Mouse (Mus musculus) hematopoietic stem cell, adult 5-6 weeks (primary cell): Measurements from ENCODE around the gene Creld1. TPM values are rescaled to one million over a fixed set of nuclear protein-coding genes. Genes with fewer than 3 reads are reported as not detected.

Experiments used
- ATAC-seq, 2 experiments: fragments of 125-278 bp in 1 of 2; replicated peaks in 1 of 2; 2 replicates each; pipeline ENCODE4 v1.8.0; 2016 to 2017; ENCODE audit warnings: inconsistent platforms in 2 of 2, mild to moderate bottlenecking in 2 of 2, moderate number of reproducible peaks in 2 of 2, low read depth in 1 of 2, moderate TSS enrichment in 1 of 2; ENCODE audit not compliant: low FRiP score in 2 of 2, poor library complexity in 2 of 2, severe bottlenecking in 2 of 2, insufficient read depth in 1 of 2, low TSS enrichment in 1 of 2
- total RNA-seq: library from RNA; stranded (forward); fragments of 172-1452, 232-1000 nt; gene quantifications from 2 replicates; pipeline ENCODE4 v1.2.3, GENCODE M21; 2017

Creld1 gene
- 7.4 and 8.3 TPM in 2 replicates for total RNA-seq

DNA sequence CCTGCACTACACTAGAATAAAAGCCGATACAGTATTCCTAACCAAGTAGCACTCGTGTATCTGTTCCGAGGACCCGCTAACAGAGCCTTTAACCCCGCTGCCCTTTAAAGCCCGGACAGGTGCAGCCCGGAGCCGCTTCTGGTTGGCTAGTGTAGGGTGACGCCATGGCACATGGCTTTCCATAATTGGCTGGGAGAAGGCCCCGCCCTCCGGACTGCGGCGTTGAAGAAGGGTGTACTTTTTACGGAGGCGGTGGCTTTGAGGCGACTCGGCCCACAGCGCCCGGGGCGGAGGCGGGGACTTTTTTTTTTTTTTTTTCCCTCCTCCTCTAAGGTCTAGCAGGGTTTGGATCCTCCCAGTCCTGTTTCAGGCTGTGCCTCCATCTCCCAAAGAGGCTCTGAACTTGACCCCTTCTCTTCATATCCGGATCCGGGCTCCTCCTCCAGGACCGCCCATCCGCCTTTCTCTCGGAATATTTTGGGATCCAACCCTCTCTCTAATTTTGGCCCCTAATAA, at the start of gene Creld1:
Gene Creld1 (plus strand): TSS at position 198 of the 516 bp plus-strand sequence.
- peak; percentile 95 to 99 for ATAC-seq

DNA sequence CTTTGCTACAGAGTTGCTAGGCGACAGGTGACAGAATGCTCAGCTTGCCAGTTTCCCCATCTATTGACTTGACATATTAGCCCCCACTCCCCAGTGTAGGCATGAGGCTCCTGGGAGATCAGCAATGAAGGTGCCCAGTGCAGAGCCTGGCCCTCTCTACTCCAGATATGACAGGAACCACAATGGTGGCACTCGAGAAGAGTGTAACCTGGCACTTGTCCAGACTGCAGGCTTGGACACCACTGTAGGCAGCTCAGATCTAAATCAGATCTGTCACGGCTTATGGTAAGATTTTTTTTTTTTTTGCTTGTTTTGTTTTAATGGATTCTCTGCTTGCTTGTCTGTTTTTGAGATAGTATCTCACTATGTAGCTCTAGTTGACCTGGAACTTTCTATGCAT, 49.4 kb upstream of the Creld1 start:
- no peak for ATAC-seq

DNA sequence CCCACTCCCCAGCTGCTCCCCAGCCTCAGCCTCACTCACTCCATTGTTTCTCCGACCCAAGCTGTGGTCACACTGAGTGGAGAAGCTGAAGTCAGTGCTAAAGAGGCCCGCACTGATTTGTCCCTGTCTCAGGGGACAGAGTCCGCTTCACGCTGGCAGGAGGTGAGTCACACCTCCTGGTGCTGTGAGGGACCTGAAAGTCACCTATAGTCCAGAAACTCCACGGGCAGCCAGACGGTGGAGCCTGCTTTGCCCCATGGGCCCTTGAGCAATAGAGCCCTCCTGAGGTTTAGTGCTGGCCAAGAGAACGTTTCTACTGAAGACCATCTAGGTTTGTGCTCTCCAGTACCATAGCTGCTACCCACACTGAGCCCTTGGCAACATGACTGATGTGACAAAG, 48.4 kb upstream of the Creld1 start:
- no peak for ATAC-seq

DNA sequence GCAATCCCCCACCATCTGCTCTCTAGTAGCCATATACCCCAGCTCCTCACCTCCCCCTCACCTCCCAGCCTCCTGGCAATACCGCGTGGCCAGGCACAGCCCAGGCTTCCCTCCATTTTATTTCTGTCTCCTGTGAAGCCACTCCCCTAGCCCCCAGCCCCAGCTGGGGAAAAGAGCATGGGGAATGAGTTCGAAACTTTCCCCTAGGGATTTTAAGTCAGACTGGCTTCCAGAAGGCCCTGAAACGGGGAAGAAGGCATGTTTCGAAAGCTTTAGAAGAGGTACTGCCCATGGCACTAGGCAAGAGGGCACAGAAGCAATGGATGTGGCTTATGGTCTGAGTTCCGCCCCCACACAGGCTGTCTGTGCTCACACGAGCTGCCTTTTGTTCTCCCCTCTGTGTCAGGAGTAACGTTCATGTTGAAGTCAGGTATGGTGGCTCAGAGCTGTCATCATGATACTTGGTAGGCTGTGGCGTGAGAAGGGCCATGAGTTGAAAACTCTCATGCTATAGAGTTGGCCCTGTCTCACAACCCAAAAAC, 47.4 kb upstream of the Creld1 start, which contains the start of gene Cidec:
Gene Cidec (minus strand): TSS at position 97 of the 542 bp plus-strand sequence.
- ATAC-seq: no peak

DNA sequence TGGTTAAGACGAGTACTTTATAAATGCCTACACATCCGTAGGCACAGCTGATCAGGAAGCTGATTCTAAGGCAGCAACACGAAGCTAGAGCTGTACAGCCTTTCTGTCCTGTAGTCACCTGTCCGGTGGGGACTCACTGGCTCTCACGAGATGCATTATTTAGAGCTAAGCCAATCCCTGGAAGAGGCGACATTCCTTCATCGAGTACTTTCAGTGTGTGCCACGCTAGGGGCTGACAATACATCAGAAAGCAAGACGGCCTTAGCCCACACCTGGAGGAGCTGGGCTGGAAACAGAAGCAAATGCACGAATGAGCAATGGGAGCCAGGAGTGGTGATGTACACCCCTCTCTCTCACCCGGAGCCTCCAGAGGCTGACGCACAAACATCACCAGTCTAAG, 46.0 kb upstream of the Creld1 start:
- ATAC-seq: no peak

DNA sequence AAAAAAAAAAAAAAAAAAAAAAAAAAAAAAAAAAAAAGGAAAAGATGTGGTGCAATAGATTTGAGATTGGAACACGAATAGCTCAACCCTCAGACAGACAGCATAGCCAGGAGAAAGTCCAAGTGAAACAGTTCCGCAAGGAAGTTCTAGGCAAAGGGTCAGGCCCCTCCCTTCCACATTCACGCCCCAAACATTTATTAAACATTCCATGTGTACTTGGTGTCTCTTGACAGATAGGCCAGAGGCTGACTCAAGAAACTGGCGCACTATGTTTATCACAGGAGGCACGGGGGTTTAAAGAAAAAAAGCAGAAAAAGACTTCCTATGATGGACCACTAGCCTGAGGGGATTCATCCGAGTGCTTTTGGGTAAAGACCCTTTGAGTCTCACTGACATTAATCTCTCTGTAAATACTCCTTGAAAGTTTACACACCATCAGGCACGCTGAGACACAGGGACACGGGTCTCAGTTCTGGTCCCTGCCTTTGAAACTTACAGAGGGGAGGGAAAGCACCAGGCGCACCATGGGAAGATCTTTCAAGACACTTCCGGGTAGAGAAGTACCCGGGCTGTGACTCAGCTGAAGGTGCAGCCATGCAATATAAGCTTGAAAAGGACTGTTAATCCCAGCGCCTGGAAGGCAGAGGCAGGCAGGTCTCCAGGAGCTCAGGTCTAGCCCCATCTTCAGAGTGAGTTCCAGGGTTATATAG, 44.2 kb upstream of the Creld1 start:
- ATAC-seq: no peak

DNA sequence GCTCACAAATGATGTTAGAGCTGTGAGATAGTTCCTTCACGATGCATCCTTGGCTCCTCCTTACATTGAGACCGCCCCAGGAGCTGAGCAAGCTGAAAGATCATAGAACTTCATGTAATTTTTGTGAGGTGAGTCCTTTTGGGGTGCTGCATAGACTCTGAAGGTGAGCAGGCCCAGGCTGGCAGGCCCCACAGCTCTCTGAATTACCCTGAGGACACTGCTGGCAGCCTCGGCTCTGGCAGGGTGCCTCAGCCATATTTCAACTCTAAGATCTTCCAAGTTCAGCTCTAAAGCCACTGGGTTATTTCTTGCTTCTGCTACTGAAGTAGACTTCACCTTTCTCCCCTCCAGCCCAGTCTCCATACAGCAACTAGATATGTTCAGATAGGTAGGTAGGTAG, 42.4 kb upstream of the Creld1 start:
- no peak for ATAC-seq

DNA sequence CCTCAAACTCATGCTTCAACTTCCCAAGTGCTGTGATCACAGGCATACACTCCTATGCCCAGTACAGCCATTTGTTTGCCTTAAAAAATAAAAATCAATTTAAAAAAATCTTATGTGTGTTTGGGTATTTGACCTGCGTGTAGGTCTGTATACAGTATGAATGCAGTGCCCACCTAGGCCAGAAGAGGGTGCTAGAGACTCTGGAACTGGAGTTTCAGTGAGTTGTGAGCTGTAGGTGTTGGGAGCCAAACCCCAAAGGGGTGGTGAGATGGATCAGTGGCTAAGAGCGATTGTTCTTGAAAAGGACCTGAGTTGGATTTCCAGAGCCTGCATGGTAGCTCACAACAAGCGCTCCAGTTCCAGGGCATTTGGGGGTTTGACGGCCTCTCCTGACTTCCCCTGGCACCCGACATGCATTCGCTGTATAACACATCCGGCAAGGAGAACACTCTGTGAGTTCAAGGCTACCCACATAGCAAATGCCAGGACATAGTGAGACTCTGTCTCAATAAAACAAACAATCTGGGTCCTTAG, 41.9 kb upstream of the Creld1 start:
- ATAC-seq: peak; percentile 84 to 86

DNA sequence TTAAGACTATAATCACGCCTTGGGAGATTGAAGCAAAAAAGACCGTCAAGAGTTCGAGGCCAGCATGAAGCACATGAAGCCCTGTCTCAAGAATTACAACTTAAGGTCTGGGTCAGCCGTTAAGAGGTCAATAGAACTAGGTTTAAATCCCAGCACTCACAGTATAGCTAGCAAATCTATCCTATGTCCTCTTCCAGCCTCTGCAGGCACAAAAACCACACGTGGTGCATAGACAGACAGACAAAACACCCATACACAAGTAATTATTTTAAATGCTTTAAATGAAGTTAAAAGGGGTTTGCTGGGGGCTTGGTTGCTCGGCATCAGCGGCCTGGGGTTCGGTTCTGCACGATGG, 41.0 kb upstream of the Creld1 start:
- ATAC-seq: peak in 1 of 2 experiments; percentile 35; a peak in 2 of 4 replicates

DNA sequence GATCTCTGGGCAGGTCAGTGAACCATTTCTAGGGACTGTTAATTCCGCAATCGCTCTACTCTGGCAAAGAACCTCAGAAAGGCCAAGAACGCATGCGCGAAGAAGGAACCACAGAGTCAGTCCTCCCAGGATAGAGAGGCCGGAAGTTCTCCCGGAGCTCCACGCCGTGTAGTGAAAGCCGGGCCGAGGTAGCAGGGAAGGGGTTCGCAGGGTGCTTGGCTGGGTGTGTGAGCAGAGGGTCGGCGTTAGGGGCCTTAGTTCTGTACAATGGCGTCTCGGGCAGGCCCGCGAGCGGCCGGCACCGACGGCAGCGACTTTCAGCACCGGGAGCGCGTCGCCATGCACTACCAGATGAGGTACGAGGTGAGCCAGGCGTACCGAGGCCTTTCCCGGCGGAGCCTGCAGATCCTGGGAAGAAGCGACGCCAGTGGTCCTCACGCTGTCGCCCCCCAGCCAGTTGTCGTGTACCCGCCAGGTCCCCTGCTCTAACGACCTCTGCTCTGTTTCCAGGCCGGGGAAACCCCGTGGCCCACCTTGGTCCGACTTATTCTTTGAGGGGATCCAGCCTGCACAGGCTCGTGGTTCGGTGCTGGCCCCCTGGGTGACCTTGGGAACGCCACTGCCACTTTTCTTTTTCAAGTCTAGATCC, 40.5 kb upstream of the Creld1 start, which contains the start of gene Jagn1:
Gene Jagn1 (plus strand): TSS at position 128 of the 649 bp plus-strand sequence.
- ATAC-seq: peak; percentile 60 to 84

DNA sequence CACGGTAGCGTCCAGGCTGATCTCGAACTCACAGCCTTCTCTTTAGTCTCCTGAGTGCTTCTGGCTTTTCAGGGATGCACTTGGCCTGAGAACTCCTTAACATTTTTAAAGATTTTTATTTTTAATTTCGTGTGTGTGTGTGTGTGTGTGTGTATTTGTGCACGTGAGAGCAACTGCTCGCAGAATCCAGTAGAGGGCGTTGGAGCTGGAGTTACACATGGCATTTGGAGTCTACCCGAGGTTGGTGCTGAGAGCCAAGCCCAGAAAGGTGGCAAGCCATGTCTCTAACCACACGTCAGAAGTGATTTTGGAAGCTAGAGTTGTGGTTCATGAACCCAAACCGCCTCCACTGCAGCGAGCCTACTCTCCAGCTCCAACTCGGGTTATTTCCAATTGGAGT, 40.0 kb upstream of the Creld1 start:
- no peak for ATAC-seq

DNA sequence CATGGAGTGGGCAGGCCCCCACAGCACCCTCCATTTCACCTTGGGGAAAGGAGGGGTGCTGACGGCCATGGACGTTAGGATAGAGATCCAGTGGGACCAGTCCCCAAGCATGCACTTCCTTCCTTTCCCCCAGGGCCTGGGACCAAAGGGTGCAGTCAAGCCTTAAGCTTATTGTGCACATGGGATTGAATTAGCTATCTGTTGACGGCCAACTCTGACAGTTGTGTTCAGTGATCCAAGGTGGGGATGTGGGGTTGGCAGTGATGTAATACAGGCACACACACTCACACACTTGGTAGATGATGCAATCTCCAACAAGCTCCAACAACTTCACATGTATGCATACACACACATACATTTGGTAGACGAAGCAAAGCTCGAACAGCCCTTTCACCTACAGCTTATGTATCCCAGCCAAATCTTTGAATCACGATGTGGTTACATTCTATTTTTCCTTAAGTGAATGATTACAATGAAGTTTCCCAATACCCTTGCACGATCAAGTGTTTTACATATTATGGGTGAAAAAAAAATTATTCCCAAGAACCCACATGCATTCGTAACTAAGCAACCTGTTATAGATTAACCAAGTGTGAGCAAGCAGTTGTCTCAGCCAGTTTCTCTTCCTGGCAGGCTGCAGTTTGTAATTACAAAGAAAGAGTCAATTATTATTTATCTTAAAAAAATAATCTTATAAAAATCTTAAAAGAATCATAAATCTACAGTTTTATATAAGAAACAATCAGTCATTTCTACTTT, 38.7 kb upstream of the Creld1 start:
- ATAC-seq: no peak

DNA sequence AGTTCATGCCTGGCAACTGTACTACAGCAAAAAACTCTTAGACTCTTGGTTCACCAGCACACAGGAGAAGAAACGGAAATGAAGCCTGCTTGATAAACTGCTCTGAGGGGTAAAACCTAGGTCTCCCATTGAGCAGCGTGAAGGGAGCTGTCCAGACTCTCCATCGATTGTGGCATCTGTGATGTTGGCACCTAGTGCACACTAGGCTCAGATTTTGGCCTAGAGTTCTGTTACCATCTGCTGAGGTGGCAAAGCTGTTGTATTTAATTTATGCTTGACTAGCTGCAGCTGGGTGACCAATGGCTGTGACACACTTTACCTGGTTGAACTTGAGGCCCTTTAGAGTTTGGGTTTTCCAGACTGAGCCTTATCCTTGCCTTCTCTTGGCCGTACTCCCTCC, 35.5 kb upstream of the Creld1 start:
- ATAC-seq: no peak

DNA sequence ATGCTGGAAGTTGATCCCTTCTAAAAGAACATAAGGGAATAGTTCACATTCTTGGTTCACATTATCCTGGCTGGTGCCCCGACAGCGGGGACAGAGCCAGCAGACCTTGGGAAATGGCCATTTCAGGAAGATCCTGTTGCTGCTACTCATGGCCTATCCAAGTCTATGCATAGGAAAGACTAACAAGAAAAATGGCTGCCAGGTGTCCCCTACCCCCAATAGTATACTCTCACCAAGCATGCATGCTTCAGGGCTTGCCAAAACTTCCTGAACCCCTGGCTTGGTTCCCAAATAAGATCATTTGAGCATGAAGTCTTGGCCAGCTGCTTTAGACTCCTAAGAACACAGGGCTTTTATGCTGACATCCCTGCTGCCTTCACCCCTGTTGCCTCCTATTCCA, 31.3 kb upstream of the Creld1 start:
- ATAC-seq: no peak

DNA sequence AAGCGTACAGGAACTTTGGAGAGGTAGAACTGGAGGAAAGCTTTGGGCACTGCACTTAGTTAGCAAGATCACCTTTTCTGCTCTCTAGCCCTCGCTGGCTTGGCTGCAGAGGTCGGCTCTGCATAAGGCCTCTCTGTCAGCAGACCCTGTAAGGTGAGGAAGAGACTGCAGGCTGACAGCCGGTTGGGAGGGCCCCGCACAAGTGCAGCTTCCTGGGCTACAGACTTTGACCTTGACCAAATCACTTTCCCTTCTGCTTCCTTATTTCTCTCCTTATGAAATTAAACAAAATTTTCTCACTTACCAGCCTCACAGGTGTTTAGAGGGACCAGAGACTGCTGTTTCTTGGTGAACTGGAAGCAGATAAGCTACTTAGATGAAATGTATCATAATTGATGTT, 28.1 kb upstream of the Creld1 start:
- ATAC-seq: no peak

DNA sequence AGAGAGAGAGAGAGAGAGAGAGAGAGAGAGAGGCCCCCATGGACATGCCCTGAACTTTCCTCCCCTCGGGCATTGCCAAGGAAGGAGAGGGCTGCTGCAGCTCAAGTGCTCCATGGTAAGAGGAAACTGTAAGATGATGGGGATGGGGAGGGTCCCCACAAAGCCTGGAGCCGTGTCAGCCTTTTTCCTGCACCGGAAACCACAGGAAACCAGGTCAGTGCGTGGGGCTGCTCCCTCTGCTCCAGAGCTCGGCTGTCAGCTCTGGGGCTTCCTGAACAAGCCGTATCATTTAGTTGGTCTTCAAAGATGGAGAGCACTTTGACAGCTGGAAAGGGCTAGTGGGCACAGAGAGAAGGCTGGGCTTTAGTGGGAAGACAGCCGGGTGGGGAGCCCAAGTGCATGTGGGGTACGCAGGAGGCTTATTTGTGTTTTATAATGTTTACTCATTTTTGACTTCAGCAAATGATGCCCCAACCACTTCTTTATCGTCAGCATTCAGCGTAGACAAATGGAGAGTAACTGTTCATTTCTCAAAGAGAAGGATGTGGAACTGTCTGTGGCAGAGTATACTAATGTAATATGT, 25.1 kb upstream of the Creld1 start, which contains the start of gene Il17re:
Gene Il17re (plus strand): TSS at position 533 of the 583 bp plus-strand sequence.
- peak; percentile 70 to 71 for ATAC-seq

DNA sequence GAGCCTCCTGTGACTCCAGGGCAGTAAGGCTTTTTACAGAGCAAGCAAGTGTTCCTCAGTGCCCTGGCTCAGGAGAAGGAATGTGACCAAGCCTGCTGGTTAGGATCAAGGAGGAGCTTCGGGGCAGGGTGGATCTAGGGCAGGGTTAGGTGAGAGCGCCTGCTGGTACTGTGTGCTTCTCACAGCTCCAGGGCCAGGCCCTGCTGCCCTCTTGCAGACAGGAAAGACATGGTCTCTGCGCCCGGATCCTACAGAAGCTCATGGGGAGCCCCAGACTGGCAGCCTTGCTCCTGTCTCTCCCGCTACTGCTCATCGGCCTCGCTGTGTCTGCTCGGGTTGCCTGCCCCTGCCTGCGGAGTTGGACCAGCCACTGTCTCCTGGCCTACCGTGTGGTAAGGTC, 24.5 kb upstream of the Creld1 start:
- ATAC-seq: peak in 1 of 2 experiments; percentile 37; a peak in 1 of 4 replicates
